Mouse (Mus musculus): ENCODE results near the gene Barhl2. TPM values are rescaled to one million over a fixed set of nuclear protein-coding genes. Genes with fewer than 3 reads are reported as not detected.
A peak's percentile ranks its signal among the peaks of the same experiment; 100 is the strongest.

Barhl2 gene
- polyA plus RNA-seq, 1 experiment: 33.4 TPM

DNA sequence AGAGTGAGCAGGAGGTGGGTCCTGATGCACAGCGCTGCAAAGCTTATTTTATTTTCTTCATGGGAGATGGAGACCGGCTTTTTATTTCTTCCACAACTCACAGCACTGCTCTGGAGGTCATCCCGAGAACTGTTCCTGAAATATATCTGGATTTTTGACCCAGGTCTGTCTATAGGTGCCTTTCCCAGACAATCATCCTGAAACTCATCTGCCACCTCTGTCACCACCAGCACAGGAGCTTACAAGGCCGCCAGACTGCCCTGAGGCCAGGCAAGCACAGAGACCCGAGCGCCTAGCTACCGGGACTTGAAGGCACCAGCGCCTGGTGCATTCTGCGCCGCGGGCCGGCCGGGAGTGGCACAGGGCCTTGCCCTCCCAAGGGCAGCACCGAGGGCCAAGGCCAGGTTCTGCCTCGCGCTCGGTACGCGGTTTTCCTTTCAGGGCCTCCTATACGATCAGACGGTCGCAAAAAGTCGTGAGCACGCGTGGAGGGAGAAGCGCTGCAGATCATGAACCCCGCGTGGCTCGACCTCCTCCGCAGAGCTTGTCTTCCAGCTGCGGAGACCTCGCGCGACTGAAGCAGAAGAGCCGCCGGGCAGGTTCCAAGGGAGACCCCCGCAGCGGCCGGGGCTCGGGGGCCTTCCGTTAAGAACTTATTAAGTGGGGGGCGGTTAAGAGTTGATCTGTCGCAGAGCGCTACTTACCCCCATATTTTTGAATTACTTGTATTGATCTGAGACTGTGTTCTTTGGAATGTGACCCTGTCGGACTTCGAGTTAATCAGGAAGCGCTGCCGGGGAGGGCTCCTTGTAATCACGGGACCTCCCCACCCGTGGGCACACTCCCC is 9.8 kb downstream of the Barhl2 start:
- Histone ChIP-seq H3K27me3 (ENCODE audit: control insufficient read depth, insufficient read depth, low read length) (no peaks in the 10 kb centered on the region), H3K4me3 (replicated peaks; ENCODE audit: insufficient read depth, low read depth, low read length) (no peak overlapping the region), H3K27ac (ENCODE audit: insufficient read depth, low read length) (peak overlapping the region; percentile 9), H3K4me1 (ENCODE audit: control insufficient read depth, insufficient read depth, low read length) (peaks cover 16% of the 10 kb centered on the region)
- TF ChIP-seq CTCF (IDR thresholded peaks at IDR 0.05; ENCODE audit: borderline replicate concordance, insufficient read depth, low read depth, low read length): no peak
- TF ChIP-seq POLR2A (IDR thresholded peaks at IDR 0.05; ENCODE audit: borderline replicate concordance, insufficient read depth, low read length): no peak
- 39% methylated on average over 50 of the region's 50 CpGs for WGBS
- peak; percentile 36 to 53 for DNase-seq

DNA sequence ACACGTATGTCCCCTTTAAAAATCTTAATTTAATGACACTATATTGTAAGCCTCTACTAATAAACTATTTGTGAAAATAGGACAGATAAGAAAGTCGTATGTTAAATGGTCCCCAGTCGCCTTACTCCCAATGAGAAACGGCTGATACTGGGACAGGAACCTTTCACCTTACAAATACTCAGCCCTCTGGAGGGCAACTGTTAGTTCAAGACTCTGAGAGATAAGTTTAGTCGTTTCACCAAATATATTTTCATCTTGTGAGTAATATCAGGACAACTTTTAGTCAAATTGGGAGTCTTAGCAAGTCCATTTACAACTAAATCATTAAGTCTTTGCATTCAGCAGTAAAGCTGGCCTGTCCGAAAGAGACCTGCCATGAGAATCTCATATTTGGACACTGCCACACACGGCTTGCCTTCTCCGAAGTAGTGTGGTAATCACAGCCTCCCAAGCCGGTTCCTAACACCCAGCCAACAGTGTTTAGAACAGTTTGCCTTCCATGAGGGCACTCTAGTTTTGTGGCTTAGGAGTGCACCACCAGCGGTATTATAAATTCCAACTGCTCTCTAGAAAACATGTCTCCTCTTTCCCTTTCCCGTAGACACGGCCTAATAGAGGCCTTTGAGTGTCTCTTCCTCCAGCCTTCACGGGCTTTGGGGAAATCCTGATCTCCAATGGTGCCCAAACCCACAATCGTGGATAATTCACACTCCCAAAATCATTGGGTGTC is 10.7 kb downstream of the Barhl2 start:
- no peak for DNase-seq
- TF ChIP-seq CTCF (IDR thresholded peaks at IDR 0.05; ENCODE audit: borderline replicate concordance, insufficient read depth, low read depth, low read length): no peak
- no peak for TF ChIP-seq POLR2A (IDR thresholded peaks at IDR 0.05; ENCODE audit: borderline replicate concordance, insufficient read depth, low read length)
- H3K4me1 ChIP-seq (ENCODE audit: control insufficient read depth, insufficient read depth, low read length): peaks cover 16% of the 10 kb centered on the region
- H3K27ac ChIP-seq (ENCODE audit: insufficient read depth, low read length): no peak overlapping the region
- H3K27me3 ChIP-seq (ENCODE audit: control insufficient read depth, insufficient read depth, low read length): no peaks in the 10 kb centered on the region
- WGBS: 82% methylated on average over 14 of the region's 14 CpGs
- no peak overlapping the region for H3K4me3 ChIP-seq (replicated peaks; ENCODE audit: insufficient read depth, low read depth, low read length)

GRCm38 (mm10) chr5:106446593-106446992 is 11.4 kb downstream of the Barhl2 start:
- peak; percentile 54; the same call in 1 of the 2 replicates for TF ChIP-seq POLR2A (IDR thresholded peaks at IDR 0.05; ENCODE audit: borderline replicate concordance, insufficient read depth, low read length)
- no peak for TF ChIP-seq CTCF (IDR thresholded peaks at IDR 0.05; ENCODE audit: borderline replicate concordance, insufficient read depth, low read depth, low read length)
- Histone ChIP-seq H3K4me3 (replicated peaks; ENCODE audit: insufficient read depth, low read depth, low read length) (peak overlapping the region; percentile 42), H3K4me1 (ENCODE audit: control insufficient read depth, insufficient read depth, low read length) (peaks cover 16% of the 10 kb centered on the region), H3K27me3 (ENCODE audit: control insufficient read depth, insufficient read depth, low read length) (no peaks in the 10 kb centered on the region), H3K27ac (ENCODE audit: insufficient read depth, low read length) (peak overlapping the region; percentile 49)
- WGBS: 5% methylated on average over 8 of the region's 8 CpGs
- DNase-seq: peak; percentile 81 to 90

DNA sequence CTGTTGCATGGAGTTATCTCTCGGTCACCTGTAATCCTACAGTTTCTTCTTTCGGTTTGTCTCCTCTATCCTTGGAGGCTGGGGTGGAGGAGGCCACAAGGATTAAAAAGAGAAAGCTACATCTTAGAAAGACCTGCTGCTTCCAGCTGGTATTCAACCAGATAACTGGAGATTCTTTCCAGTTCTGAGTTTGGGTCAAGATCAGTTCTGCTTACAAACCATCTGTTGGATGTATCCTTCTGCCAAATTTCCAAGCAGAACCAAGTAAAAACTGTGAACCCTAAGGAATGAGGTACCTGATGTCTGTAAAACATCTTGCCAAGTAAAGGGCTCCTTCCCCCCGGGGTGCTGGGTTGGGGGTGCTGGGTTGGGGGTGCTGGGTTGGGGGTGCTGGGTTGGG is 12.3 kb downstream of the Barhl2 start:
- WGBS: 46% methylated on average over 3 of the region's 3 CpGs

GRCm38 (mm10) chr5:106438916-106439315 is 19.1 kb downstream of the Barhl2 start:
- Histone ChIP-seq H3K4me3 (replicated peaks; ENCODE audit: insufficient read depth, low read depth, low read length) (no peak overlapping the region), H3K27ac (ENCODE audit: insufficient read depth, low read length) (no peak overlapping the region), H3K27me3 (ENCODE audit: control insufficient read depth, insufficient read depth, low read length) (no peaks in the 10 kb centered on the region), H3K4me1 (ENCODE audit: control insufficient read depth, insufficient read depth, low read length) (peaks cover 3% of the 10 kb centered on the region)
- TF ChIP-seq CTCF (IDR thresholded peaks at IDR 0.05; ENCODE audit: borderline replicate concordance, insufficient read depth, low read depth, low read length) (no peak), POLR2A (IDR thresholded peaks at IDR 0.05; ENCODE audit: borderline replicate concordance, insufficient read depth, low read length) (no peak)
- 61% methylated on average over 7 of the region's 7 CpGs for WGBS
- DNase-seq: no peak

More for the DNA sequence above, 12.3 kb downstream of the Barhl2 start:
- Histone ChIP-seq H3K27me3 (ENCODE audit: control insufficient read depth, insufficient read depth, low read length) (no peaks in the 10 kb centered on the region), H3K4me3 (replicated peaks; ENCODE audit: insufficient read depth, low read depth, low read length) (no peak overlapping the region), H3K27ac (ENCODE audit: insufficient read depth, low read length) (no peak overlapping the region), H3K4me1 (ENCODE audit: control insufficient read depth, insufficient read depth, low read length) (peaks cover 16% of the 10 kb centered on the region)
- DNase-seq: peak in 1 of 2 experiments; percentile 62
- TF ChIP-seq CTCF (IDR thresholded peaks at IDR 0.05; ENCODE audit: borderline replicate concordance, insufficient read depth, low read depth, low read length): no peak
- TF ChIP-seq POLR2A (IDR thresholded peaks at IDR 0.05; ENCODE audit: borderline replicate concordance, insufficient read depth, low read length): no peak

- Histone ChIP-seq H3K27me3 (ENCODE audit: control insufficient read depth, insufficient read depth, low read length) (no peaks in the 10 kb centered on the region), H3K4me3 (replicated peaks; ENCODE audit: insufficient read depth, low read depth, low read length) (no peak overlapping the region), H3K4me1 (ENCODE audit: control insufficient read depth, insufficient read depth, low read length) (peaks cover 4% of the 10 kb centered on the region; the same call in 1 of the 2 replicates), H3K27ac (ENCODE audit: insufficient read depth, low read length) (no peak overlapping the region)
- TF ChIP-seq CTCF (IDR thresholded peaks at IDR 0.05; ENCODE audit: borderline replicate concordance, insufficient read depth, low read depth, low read length) (no peak), POLR2A (IDR thresholded peaks at IDR 0.05; ENCODE audit: borderline replicate concordance, insufficient read depth, low read length) (no peak)
- 90% methylated on average over 7 of the region's 7 CpGs for WGBS
- DNase-seq: no peak
Measured at GRCm38 (mm10) chr5:106426069-106426468, 31.9 kb downstream of the Barhl2 start.

- WGBS: 12% methylated on average over 8 of the region's 8 CpGs
- Histone ChIP-seq H3K27ac (ENCODE audit: insufficient read depth, low read length) (peak overlapping the region; percentile 87; the same call in 1 of the 2 replicates), H3K4me3 (replicated peaks; ENCODE audit: insufficient read depth, low read depth, low read length) (no peak overlapping the region), H3K4me1 (ENCODE audit: control insufficient read depth, insufficient read depth, low read length) (peaks cover 4% of the 10 kb centered on the region; the same call in 1 of the 2 replicates), H3K27me3 (ENCODE audit: control insufficient read depth, insufficient read depth, low read length) (no peaks in the 10 kb centered on the region)
- TF ChIP-seq POLR2A (IDR thresholded peaks at IDR 0.05; ENCODE audit: borderline replicate concordance, insufficient read depth, low read length): peak; percentile 25; the same call in 1 of the 2 replicates
- no peak for TF ChIP-seq CTCF (IDR thresholded peaks at IDR 0.05; ENCODE audit: borderline replicate concordance, insufficient read depth, low read depth, low read length)
- peak; percentile 83 to 91 for DNase-seq
Measured at GRCm38 (mm10) chr5:106420871-106421270, 37.1 kb downstream of the Barhl2 start.

Data from cerebellum, adult 2 months (tissue).